Mouse (Mus musculus) frontal cortex, postnatal 36 days (tissue): ENCODE measurements around the gene Myo1e.

Experiments used
- DNase-seq, 2 experiments: peaks; one replicate each; pipeline ENCODE4 v3.0.0; 2022; ENCODE audit warnings: low spot score in 2 of 2

Gene Myo1e

DNA sequence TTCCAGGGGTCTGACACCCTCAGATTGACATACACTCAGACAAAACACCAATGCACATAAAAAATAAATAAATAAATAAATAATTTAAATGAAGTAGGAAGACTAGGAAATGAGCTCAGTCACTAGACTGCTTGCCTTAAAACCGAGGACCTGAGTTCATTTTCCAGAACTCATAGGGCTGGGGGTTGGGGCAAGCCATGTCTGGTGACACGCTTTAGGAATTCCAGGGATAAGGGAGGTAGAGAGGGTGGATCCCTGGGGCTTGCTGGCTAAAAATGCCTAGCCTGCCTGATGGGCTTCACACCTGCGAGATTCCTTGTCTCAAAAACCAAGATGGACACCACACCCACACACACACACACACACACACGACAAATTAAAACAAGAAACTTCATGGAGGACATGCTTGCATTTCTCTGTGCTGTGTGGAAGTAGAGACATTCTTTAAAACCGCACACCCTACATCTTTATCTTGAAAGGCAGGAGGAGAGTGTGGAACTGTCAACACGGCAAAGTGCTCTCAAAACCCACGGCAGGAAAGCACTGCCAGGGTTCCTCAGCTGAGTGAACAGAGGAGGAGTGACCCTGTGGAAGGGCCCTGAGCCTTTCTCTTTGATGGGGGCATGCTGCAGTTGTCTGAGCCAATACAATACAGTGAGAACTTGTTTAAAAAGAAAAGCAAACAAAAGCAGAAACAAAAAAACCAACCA lies 13.5 kb downstream of the Myo1e start:
- DNase-seq, result no peak

DNA sequence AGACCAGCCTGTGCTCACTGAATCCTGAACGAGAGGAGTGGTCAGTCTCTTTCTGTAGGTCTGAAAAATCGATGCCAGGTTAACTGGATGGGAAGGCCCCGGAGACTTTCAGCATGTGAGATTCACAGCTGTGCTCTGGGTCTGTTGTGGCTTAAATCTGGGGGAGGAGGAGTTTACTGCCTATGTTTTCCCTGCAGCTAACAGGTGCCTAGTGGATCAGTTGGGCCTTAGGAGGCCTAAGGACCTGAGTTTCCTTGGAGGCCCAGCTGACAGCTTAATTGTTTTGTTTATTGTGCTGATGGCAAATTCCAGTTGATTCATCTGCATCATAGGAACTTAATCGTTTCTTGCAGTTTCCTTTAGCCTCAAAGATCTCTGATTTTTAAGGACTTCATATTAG lies 16.0 kb downstream of the Myo1e start:
- no peak for DNase-seq

DNA sequence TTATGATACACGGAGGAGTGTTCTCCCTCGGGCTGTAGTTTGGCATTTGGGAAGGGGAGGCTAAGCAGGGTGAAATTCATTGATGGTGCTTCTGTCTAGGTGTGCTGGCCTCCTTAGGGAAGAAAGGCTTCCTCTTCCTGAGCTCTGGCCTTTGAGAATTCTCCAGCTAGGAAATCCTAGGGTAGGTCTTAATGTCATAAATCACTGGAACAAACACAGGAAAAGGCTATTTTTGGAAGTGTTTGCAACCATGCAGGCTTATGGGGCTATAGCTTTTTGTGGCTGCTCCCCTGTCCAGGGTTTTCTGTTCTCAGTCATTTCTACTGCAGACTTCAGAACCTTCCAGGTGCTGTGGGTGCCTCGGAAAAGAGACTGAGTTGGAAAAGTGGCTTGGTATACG lies 16.9 kb downstream of the Myo1e start:
- DNase-seq, result no peak

DNA sequence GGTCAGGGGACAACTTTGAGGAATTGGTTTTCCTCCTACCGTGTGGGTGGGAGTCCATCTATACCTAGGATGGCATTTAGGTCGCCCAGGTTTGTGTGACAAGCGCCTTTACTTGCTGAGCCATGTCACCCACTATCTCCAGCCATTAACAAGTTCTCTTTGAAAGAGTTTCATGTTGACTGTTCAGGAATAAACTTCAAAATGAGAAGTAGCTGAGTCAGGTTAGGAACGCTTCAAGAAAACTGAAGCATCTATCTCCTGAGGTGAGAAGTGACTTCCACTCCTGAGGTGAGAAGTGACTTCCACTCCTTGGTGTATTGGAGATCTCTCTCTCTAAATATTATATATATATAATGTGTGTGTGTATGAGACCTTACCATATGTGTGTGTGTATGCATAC lies 19.2 kb downstream of the Myo1e start:
- DNase-seq, result no peak

DNA sequence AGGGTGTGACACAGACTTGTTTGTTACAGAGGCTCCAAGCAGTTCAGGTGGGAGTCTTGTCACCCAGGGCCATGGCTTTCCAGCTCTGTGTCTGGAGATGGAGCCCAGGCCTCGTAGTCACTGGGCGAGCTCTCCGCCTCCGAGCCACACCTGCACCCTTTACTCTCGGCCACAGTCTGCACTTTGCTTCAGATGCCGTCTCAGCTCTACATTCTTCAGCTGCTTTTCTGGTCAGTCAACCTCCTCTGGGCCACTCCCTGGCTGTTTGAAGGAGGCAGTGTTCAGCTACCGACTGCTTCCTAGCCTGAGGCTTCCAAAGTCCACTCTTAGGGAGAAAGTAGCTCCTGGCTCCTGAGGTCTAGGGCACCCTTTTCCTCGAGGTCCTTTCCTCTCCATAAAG lies 22.7 kb downstream of the Myo1e start:
- no peak for DNase-seq

DNA sequence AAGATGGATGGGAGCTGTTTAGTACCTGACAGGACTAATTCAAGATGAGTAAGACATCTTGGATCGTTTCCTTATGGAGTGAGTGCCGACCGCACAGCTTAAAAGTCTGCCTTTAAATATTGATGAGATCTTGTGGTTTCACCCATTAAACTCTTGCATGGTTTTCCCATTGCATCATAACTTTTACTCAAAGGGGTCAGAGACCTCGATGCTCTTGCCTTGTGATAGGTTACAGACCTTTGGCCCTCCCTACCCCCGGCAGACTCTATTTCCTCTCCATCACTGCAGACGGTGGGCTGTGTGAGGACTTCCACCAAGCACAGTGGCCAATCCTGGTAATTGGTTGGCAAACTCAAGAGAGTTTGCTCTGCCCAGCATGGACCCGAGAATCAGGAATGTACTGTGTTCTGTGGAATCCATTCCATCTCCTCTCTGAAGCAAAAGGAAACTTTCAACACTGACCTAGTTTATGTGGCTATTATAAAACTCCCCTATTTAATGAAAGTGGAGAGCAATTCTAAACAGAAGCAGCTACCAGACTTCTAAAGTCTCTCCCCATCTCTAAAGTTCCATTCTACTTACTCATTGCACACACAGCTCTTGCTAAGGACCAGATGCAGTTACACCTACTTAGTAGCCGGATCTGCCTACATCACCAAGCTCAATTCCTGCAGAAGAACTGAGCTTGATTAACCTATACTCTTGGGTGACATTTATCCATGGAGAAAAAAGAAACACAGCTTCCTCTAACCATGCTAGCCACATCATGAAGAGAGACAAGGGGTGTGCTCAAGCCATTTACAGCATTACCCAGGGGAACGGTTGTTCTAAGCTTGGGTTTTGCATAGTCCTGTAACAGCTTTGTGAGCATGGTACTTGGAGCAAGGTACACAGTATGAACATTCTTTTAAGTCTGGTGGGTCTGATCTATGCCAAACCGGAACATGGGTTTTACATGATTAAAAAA lies 25.2 kb downstream of the Myo1e start:
- no peak for DNase-seq

DNA sequence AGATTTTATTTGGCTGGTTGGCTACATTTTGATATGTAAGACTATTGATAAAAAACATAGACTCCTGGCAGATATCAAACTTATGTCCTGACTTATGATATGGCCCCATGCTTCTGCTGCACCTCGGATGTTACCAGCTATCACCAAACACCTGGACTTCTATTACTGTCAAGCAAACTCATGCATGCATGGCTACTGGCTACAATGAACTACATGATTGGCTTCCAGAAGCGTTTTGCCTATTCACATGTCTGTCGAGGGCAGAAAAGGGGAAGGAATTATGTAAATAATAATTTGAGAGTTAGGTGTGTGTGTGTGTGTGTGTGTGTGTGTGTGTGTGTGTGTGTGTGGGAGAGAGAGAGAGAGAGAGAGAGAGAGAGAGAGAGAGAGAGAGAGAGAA lies 30.0 kb downstream of the Myo1e start:
- DNase-seq, result no peak

DNA sequence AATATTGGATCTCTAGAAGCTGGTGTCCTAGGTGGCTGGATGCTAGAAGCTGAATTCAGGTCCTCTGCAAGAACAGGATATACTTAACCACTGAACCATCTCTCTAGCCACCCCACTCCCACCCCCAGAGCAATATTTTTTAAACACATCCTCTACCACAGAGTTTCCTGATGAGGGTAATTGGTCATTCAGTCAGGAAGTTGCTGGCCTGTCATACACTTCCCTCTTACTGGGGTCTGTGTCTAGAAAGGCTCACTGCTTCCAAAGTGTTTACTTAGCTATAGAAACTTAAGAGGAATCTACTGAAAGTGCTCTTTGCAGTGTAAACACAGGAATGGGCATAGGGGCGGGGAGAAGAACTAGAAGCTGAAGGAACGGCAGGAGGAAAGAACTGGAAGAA lies 30.4 kb downstream of the Myo1e start:
- DNase-seq, result no peak

DNA sequence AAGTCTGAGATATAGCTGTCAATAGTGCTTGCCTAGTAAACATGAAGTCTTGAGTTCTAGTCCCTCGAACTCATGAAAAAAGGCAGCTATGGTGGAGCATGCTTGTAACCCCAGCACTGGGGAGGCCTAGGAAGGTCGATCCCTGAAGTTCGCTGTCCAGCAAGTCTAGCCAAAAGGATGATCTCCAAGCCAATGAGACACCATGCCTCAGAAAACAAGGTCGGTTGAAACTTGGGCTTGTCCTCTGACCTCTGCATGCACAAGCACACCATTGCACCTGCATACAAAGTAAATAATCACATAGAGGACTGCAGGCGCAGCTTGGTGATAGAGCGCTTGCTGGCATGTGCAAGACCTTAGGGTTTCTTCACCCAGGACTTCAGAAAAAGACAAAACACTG lies 31.2 kb downstream of the Myo1e start:
- DNase-seq, result no peak

DNA sequence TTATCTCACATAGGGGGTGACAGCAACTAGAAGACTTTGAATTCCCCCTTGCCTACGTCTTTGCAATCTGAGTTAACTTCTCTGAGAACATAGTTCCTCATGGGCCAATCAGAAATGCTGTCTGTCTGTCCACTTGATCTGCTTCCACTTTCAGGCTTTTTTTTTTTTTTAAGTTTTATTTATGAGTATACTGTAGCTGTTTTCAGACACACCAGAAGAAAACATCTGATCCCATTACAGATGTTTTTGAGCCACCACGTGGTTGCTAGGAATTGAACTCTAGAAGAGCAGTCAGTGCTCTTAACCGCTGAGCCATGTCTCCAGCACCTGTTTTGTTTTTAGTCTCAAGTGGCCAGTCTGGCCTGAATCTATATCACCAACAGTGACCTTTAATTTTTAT lies 32.1 kb downstream of the Myo1e start:
- no peak for DNase-seq

DNA sequence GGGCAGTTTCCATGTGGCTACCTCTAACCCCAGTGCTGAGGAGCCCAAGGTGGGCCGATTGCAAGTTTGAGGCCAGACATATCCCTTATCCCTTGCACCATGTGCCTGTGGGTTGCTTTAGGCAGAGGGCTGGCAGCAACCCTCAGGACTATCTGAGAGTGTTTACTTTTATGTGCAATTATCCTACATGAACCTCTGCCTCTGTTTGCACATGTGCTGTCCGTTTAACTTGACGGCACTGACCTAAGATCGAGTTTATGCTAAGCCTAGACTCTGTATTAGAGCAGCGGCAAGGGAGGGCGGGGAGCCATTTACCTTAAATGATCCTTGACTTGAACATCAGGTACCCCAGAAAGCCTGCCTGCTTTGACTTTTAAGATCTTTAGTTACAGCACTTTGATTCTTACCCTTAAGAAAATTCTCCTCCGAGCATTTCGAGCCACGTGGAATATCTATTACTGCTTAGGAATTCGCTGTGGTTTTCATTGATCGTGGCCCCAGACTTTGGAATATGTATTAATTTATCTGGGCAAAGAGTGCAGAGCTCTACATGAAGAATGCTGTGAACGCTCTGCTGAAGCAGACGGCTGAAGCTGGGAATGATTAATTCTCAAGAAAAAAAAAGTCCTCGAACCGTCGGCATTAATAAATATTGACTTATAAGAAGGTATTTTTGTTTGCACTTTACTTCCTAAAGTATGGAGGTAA lies 33.7 kb downstream of the Myo1e start:
- DNase-seq, result no peak

DNA sequence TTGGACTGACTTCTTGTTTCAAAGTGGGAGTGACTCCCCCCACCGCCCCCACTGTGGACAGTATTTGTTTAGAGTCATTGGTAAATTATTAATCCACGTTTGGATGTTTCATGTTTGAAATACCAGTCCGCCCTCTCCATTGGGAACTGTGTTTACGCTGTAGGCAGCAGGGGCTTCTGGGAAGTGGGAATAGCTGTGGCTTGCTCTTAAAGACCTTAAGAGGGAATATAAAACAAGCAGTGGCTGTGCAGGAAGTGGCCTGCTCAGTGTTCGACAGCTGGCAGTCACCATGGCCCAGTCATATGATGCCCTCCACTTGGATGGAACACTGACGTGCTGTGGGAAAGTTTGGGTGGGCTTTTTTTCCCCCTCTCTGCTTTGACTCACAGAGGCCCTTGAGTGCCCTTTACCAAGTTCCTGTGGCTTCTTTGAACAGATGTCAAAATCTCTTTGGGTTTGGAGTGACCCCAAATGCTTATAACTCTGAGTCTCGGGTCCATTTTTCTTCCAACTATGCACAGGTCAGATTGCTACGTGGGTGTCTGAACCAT lies 34.3 kb downstream of the Myo1e start:
- DNase-seq, result no peak

DNA sequence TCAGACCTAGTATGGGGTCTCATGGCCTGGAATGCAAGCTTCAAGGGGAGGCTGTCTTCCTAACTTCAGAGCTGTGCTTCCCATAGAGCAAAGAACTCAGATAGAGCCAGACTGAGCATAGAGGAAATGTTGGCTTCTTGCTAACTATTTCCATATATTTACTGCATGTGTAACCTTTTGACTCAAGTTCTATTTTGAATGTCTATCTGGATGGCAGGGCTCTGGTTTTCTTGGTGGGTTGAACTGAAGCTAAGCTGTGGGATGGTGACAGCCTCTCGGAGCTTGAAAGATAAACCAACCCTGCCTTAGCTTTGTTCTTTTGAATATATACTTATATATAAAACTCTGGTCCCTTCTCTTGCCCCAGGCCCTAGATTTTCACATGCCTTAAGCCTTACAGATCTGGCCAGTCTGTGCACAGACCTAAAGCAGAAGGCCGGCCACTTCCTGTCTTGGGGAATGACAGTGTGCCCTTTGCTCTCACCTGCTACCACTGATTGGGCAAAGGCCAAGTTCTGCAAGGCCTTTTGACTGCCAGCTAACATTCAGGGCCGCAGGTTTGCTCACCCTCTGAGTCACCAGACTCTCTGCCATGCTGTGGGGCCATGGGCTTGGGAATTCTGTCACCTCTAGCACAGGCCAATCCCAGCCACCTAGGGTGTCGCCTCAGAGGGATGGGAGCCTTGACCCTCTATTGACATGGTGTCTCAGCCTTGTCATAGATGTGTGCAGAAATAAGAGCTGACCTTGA lies 35.1 kb downstream of the Myo1e start:
- no peak for DNase-seq

DNA sequence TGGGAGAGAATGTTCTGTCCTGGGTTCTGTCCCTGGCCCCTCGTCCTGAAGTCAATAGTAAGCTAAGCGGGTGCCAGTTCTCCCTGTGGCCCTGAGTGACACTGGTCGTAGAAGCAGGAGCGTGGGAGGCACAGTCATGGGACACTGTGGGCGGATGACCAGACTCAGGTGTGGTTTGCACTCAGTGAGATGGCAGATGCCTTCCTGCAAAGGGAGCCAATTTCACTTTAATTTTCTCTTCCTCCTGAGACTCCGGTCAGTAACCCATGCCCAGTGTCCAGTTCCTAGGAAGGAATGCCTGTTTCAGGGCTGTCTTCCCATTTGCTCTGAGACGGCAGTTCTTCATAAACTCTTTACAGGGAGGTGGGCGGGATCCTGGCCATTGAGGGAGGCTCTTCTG lies 36.1 kb downstream of the Myo1e start:
- no peak for DNase-seq

DNA sequence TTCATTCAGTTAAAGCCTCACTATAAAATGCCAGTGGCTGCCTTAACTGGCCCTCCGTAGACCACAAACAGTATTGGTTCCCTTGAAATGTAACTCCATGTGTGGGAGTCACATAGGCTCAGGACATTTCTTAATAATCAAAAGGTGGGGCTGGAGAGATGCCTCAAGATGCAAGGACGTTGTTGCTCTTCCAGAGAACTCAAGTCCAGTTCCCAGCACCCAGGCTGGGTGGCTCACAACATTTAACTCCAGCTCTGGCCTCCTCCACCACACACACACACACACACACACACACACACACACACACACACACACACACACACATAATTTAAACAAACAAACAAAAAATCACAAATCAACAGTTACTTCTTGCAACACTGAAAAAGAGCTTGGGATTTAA lies 36.6 kb downstream of the Myo1e start:
- DNase-seq, result no peak

DNA sequence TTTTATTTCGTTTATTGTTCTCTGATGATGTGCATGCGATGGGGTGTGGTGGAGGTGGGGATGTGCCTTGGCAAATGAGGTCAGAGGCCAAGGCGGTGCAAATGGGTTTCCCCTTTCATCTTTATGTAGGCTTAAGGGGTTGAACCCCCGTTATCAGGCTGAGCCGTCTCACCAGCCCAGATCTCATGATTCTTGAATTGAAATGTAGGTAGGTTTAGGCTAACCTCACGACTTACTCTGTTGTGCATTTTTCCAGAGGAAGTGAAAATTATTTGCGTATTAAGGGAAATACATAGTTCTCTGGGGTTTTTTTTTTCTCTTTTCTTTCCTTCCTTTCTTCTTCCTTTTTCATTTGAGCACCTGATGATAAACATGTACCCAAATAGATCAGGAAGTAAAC lies 37.0 kb downstream of the Myo1e start:
- DNase-seq, result no peak

DNA sequence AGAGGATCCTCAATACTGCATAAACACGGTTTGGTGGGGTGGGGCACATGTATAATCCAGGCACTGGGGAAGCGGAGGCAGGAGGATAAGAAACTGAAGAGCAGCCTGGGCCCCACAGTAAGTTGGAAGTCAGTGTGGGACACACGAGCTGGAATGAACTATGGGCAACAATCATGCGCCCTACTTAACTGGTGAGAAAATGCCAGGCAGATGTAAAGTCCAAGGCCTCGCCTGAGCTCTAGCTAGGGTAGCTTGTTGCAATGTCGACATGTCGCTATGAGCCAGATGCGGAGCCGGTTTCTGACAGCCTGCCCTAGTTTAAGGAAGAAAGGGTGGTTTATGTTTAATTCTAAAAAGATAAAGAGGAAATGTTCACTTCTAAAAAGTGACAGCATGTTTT lies 37.9 kb downstream of the Myo1e start:
- no peak for DNase-seq

DNA sequence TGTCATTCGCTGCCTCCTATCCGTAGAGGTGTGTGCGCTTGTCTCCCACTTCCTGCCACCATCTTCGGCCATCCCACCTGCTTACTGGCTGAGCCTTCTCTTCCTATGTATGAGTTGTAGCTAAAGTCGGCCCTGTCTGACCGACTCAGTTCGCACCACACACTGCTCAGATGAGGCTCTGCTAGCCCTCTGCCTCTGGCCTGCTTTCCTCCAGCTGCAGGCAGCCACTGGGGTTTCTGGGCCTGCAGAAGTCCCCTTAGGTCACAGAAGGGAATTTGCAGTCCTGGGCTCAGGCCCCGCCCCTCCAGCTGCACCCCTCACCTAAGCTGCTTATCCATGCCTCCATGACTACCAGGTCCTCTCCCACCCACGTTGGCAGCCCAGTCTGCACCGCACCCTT lies 39.3 kb downstream of the Myo1e start:
- no peak for DNase-seq

DNA sequence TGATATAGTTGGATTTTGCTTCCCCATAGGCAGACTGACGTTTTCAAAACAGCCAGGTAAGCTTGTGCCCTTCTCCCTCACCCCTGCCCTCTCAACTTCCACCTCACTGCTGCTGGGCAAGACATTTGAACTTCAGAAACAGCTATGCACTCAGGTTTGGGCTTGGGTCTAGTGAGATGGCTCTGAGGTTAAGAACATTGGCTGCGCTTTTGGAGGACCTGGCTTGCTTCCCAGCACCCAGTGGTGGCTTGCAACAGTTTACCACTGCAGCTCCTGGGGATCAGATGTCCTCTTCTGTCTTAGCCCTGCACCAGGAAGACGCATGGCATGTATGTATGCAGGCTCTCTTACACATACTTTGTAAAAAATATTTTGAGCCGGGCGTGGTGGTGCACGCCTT lies 40.9 kb downstream of the Myo1e start:
- no peak for DNase-seq

DNA sequence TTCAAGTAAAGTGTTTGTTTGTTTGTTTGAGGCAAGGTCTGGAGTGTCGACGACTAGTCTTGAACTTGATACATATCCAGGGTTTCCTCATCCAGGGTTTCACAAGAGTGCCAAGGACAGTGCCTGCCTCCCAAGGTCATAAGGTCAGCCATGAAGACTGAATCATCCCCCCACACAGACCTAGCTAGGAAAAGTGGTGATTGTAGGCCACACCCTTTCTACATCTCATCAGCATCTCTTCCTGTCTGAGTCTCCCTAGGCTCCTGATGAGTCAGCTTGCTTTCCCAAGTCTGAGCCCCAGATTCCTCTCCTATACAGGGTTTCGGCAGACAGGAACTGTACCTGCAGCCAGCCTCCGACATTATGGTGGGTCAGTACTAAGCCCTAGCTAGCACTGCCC lies 41.7 kb downstream of the Myo1e start:
- no peak for DNase-seq

DNA sequence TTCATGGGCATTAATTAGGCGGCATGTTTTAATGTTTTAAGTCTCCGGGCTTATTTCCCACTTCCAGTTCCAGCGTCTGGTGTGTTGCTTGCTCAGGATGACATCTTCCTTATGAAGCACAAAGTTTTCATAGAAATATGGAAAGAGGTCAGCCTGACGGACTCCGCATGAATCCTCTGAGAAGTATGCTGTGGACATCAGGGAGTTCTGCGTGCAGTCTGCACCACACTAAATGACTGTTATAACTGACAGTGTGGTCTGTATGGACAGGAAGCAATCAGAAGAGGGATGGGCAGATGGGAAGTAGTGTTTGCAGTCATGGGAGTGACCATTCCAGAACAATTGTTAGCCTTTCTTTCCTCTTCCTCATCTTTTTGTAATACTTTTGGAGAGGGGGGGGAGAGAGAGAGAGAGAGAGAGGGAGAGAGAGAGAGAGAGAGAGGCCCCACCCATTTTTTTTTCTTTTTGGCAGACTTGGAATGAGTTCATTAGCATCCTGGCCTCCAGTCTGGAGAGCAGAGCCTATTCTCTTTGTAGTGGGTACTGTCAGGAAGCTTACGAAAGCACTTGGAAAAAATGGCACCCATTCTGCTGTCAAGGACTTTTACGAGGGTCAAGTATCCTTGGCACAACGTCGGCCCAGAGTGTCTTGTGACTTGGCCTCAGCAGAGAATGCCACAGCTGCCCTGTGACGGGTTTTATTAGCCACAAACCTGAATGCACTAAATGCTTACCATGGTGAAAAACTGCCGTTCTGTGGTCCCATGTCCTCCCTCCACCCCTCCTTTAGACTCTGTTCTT lies 42.9 kb downstream of the Myo1e start:
- DNase-seq, result no peak
